Mouse (Mus musculus): Measurements from ENCODE around the gene Abtb1.

Abtb1 gene

DNA sequence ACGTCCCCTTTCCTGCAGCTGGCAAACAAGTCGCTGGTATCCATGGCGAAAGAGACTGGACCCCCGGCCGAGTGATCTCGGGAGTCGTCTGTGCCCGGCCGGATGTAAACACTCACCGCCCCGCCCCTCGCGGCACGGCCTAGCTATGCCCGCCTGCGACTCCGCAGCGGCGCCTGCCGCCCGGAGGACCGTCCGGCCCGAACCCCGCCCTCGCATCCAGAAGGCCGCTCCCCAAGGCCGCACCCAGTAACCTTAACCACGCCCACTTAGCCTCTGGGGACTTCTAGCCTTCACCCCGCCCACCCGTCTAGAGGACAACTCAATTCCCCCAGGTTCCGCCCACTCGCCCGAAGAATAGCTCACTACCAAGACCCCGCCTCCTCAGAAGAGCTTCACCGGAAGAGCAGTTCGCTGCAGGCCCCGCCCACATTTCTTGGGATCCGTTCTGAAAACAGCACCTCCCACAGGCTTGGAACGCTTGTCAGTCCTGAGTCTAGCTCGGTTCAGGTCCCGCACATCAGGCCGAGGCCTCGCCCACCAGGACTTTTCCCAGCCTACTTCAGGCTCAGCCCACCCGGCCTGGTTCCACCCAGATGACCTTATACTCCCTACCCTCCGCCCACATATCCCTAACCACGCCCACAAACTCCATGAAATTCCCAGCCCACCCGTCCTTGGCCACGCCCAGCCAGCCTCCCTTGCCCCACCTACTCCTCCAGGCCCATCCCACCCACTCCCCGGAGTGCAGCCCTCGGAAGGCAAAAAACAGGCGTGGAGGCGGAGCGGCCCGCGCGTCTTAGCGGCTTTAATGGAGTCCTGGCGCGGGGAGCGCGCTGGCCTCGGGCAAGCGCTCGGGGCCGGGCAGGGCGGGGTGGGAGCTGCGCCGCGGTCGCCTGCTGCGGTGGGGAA, at the start of gene Abtb1:
Gene Abtb1, minus strand, starts transcription at position 204 of the 909 bp plus-strand sequence.
- peak; percentile 99 for DNase-seq

DNA sequence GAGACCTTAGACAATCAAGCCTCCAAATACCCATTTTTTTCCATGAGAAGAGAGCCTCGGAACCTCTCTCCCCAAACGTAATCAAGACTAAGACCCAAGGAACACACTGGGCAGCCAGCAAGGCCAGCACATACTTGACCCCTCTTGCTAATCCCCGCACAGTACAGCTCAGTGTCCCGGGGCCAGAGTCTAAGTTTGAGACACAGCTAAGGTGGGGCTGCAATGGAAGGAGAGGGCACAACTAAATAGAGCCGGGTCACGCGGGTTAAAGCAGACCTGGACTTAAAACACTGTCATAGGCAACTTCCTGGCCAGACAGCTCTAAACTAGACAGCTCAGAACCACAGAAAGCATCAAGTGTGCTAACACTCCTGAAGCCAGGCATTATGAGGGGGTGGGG, 49.0 kb upstream of the Abtb1 start:
- DNase-seq = no peak

GRCm38 (mm10) chr6:88889410-88890042, 47.7 kb upstream of the Abtb1 start:
- DNase-seq = no peak

GRCm38 (mm10) chr6:88886417-88886967, 44.7 kb upstream of the Abtb1 start:
- no peak for DNase-seq

DNA sequence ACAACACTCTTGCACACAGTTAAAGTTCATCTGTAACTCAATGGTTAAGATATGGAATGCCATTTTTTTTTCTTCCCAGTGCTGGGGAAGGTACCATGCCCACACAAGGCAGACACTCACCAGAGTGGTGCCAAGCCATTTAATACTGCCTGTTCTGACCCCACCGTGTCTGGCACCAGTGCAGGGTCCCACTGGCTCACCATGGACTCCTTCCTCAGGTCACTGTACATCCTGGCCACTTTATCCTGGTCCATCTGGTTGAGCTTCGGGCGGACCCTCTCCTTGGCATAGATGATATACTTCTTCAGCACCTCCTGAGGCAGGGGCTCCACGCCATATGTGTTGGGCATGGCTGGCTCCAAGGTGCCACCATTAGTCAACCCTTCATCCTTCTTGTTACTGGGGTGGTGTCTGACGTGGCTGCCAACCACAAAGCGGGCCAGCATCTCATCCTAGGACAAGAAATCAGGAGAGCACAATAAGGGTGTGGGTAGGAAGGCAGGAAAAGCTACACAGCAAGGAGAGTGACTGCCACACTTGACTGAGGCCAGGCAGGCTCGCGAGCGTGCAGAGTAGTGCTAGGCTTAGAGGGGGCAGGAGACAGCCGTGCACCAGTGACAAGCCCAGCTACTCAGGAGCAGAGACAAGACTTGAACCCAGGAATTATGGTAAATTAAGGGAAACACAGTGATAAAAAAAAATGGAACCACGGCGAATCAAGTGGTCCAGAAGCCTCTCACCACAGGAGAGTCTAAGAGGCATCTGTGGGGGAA, 44.0 kb upstream of the Abtb1 start:
- DNase-seq = no peak

DNA sequence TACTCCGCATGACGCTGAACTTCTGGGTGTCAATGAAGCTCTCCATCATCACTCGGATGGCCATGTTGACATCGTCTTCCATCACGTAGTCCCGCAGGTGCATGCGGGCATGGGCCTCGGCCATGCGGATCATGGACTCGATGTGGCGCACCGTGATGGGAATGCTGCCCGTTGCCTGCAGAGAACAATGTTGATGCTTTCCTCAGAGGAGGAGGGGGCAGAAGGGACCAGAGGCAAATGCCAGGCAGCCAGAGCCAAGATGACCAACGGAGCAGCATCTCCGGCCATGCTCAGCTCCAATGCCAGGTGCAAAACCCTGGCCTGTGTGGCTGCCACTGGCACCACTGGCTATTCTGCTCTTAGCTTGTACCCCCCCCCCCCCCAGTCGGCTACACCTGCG, 42.9 kb upstream of the Abtb1 start:
- no peak for DNase-seq

DNA sequence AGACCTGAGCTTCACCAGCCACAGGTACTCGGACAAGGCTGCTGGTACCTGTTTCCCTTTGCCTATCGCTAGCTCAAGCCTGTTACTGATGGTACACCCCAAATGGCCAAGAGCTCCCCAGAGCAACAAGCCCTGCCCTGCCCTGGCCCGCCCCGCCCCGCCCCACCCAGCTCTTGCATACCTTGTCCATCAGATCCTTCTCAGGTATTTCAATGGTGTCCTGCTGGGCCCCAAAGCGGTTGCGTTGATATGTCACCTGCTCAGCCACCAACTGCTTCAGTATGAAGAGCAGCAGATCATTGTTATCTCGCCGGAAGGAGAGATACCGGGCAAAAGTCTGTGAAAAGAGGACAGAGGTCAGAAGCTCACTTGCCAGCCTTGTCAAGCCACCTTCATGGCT, 42.4 kb upstream of the Abtb1 start:
- no peak for DNase-seq

DNA sequence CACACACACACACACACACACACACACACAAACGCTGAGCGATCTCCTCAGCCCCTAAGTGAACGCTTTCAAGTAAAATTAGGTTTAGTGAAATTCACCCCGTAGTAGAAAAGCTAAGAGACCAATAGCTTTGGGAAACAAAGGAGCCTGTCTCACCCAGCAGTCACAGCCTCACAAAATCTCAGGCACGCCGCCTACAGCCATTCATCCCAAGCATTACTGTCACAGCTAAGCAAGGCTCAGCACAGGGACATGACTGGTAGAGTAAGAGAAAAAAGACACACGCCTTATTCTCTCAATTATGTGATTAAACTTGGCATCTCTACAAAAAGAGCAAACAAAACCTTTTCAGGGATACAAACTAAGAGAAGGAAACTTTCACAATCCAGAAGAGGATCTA, 39.5 kb upstream of the Abtb1 start:
- DNase-seq = no peak

GRCm38 (mm10) chr6:88879471-88879870, 37.7 kb upstream of the Abtb1 start:
- DNase-seq = no peak

DNA sequence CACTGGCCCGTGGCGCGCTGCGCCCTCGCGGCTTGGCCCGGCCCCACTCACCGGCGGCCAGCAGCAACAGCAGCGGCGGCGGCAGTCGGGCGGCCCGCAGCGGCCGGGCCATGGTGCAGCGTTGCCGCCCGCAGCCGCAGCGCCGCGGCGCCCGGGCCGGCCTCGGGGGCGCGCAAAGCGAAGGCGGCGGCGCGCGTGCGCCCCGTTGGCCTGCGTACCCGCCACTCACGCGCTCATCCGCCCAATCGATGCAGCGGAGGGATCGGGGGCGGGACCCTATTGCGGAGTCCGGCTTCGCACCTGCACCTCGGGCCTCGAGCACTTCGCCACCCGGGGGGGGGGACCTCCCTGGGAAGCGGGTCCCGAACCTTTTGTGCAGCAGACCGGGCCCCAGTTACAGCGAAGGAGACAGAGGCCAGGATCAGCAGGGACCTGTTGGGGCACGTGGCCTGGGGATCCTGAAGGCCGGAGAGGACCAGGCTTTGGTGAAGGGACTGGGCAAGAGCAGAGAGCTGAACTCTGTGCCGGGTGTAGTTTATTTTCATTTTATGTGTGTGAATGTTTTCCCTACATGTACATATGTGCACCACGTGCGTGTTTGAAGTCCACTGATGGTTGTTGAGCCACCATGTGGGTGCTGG, 33.2 kb upstream of the Abtb1 start, which contains the start of gene Podxl2:
Gene Podxl2, minus strand, starts transcription at position 177 of the 641 bp plus-strand sequence.
- DNase-seq = peak; percentile 89

DNA sequence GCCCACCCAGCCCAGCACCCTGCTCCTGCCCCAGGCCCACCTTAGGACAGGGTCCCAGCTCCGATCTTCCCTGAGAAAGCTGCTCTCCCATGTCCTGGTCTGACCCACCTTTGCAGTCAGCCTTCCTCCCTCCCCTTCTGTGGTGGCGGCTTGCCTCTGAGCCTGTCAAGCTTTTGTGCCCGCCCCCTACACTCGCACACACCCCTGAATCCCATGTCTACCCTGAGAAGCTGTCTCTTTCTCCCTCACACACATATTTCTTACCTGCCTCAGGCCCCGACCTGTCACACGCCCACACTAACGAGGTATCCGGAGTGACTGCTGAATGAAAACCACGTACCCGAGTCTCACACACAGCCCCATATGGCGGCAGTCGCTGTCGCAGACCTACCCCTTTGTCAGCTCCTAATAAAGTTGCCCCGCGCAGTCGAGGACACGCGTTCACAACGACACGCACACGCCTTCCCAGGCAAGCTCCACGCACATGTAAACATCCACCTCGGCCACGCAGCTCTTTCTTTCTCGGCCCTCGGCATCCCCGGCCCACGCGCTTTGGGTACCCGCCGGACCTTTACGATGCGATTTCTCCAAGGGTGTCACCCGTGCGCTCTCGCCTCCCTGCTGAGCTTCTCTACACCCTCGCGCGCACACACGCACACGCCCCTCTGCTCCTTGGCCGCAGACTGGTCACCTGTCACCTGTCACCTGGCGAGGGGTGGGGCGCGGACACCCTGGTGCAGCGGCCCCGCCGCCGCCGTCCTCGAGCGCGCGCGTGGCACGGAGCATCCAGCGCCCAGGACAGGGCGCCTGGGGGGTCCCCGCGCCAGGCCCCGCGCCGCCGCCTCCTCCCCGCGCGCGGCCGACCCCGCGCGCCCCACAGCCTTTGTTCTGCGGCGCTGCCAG, 32.4 kb upstream of the Abtb1 start:
- peak; percentile 67 for DNase-seq

DNA sequence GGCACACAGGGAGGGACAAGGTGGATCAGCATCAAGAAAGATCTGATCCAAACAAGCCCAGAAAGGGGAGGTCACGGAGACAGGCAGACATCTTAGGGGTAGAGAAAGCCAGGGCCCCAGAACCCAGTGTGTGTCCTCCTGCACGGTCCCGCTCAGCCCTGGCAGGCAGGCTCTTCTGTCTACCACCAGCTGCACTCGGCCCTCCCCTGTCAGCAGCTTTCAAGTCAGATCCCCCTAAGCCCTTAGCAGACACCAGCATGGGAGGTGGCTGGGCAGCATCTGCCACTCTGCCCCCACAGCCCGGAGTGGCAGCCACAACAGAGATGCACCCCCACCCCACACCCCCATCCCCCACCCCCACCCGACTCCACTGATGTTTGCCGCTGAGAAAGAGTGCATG, 31.0 kb upstream of the Abtb1 start:
- no peak for DNase-seq

DNA sequence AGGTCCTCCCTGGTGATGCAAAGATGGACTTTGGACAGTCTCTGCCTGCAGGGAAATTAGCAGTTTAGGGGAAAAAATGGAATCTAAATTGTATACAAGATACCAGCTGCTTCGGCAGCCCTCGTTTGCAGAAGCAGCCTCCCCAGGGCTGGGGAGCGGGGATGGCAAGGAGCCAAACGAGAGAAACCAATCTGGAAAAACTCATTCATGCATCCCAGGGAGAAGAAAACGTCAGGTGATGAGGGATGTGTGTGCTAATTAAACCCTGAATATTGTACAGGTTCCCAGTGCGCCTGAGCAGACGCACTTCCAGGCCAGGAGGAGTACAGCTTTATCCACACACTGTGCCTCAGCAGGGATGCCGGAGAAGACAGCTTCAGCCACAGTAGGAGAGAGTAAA, 29.8 kb upstream of the Abtb1 start:
- DNase-seq = peak; percentile 63

DNA sequence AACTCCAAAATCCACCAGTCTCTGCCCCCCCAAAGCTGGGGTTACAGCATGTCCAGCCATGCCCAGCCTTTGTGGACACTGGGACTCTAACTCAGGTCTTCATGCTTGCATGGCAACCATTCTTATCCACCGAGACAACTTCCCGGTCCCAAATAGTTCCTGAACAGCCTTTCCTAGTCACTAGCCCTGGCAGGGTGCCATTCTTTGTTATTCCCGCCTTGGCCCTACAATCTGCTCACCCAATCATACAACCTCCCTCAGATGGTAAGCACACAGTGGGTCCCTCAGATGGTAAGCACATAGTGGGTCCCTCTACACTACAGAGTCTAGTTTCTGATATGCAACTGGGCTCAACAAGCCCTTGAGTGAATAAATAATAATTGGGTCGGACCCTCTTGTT, 28.8 kb upstream of the Abtb1 start:
- no peak for DNase-seq

DNA sequence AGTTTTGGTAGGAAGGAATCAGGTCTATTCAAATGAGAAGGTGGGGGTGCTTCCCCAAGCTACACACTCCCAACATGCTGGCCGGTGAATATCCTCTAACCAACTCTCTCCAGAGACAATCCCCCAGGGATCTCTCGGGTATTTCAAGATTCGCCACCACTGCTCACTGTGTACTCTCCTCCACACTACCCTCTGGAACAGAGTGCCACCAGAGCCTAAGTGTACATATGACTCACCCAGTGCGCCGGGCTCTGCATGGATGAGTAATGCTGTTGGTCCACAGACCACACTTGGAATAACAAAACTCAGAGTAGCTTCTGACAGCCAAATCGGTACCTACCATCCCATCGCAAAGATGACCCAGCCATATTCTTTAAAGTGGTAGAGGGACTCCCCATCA, 27.7 kb upstream of the Abtb1 start:
- no peak for DNase-seq

DNA sequence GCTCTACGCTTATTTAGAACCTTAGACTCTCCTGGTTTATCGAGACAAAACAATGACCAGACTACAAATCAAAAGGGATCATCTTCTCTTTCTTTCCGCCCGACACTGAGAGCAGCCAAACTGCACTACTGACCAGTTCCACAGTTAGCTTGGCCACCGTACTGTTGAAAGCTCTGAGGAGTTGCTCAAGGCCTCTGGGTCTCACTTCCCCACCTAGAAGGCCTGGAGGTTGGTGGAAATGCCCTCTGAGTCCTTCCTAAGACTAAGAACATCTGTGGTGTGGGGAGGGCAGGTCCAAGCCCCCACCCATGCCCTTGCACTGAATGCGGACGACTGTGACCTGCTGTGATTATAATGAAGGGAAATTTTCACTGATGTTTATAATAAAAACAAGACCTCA, 23.9 kb upstream of the Abtb1 start:
- DNase-seq = no peak

DNA sequence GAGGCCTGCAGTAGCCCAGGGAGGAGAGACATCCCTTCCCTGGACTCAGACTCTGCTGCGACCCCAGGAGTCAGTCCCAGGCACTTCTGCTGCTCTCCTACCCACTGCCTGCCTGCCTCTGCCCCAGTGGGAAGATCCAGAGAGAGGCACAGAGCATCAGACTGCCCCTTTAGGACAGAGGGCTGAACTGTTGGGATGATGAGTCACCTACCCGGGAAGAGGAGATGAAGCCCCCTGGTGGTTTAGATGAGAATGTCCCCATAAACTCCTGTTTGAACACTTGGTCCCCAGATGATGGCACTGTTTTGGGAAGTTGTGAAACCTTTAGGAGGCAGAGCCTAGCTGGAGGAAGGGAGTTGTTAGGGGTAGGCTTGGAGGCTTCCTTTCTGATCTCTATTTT, 19.1 kb upstream of the Abtb1 start:
- no peak for DNase-seq

- no peak for DNase-seq
These were observed 16.6 kb upstream of the Abtb1 start for GRCm38 (mm10) chr6:88858341-88858740.

DNA sequence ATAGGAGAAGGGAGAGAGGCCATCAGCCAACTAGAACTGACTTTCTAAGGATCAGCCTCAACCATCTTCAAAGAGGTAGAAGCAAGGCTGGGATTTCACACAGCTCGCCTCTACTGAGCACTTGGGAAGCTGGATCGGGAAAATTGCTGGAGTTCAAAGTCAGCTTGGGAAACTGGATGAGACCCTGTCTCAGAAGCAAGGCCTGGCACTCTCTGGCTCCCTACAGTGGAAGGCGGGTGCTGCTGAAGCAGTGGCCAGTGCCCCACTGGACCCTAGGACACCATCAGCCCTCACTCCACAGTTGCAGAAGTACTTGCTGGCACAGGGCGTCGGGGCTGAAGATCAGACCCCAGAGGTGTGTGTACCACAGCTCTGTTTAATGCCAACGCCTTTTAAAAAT, 16.0 kb upstream of the Abtb1 start:
- DNase-seq = no peak

- DNase-seq = peak; percentile 81
These were observed 15.5 kb upstream of the Abtb1 start for GRCm38 (mm10) chr6:88857249-88857648.

- DNase-seq = peak; percentile 62
These were observed 13.9 kb upstream of the Abtb1 start for GRCm38 (mm10) chr6:88855636-88856035.

DNA sequence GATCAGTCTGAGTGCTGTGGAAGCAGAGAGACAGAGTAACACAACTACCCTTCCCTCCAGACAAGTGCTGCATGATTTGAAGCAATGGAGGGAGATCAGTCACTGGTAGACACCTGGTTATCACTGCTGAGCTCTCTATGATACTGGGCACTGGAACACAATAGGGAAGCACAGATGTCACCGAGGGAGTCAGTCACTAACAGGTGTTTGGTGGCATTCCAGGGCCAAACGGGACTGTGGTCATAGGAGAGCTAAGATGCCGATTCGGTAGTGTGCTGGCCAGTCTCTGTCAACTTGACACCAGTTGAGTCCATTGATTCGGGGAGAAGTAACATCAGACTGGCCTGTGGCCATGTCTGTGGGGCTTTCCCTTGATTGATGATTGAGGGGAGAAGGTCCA, 12.7 kb upstream of the Abtb1 start:
- DNase-seq = no peak
